ENCODE assay signal across 33 mouse cellular contexts in genomic region chr7:107201817-107202216, GRCm38 (mm10). TPM values are rescaled to one million over a fixed set of nuclear protein-coding genes. Genes with fewer than 3 reads are reported as not detected.
A peak's percentile ranks its signal among the peaks of the same experiment; 100 is the strongest.
DNase-seq lines count a peak whose midpoint lies in the region; ATAC-seq and TF ChIP-seq lines count a peak whose summit lies in the region.
"Had no signal": no experiment of that assay in that cellular context is flagged by ENCODE, and none has a peak within 500 bp of the region (broad histone marks: within the 10 kb centered on the region; RNA-seq: fewer than 3 reads in every experiment).

No protein-coding gene starts in this region.

- DNase-seq in adrenal gland, postnatal 14 days = peak; percentile 20
- DNase-seq in adrenal gland, adult 18-20 months (ENCODE audit: low spot score in 2 of 2) = no peak
- DNase-seq in lung, embryonic 14.5 days = peak; percentile 51
- DNase-seq in lung, adult 2 months = no peak
- DNase-seq in embryo, embryonic 11 days = peak; percentile 13
- peak; percentile 56 for DNase-seq in limb, embryonic 11.5 days (ENCODE audit: low spot score)
- DNase-seq in left cerebral cortex, postnatal 25 days (ENCODE audit: low spot score in 2 of 2) = no peak
- DNase-seq in thymus, adult 18-20 months = no peak
- DNase-seq: adrenal gland, adult 8-10 months; cerebellum, adult 11 months; cerebellum, postnatal 14 days; gastrocnemius, postnatal 10 days; heart, adult 11 months; liver; lung, postnatal 36 days; right cerebral cortex, postnatal 14 days; spleen, adult 18-20 months had no signal

- no peaks in the 10 kb centered on the region for H3K36me3 ChIP-seq in lung, embryonic 14.5 days (ENCODE audit: insufficient read depth)
- no peaks in the 10 kb centered on the region for H3K36me3 ChIP-seq in limb, embryonic 11.5 days (ENCODE audit: control insufficient read depth, insufficient read depth, low read length)
- H3K36me3 ChIP-seq: embryonic facial prominence, embryonic 12.5 days; heart, embryonic 13.5 days had no signal

- no peak for TF ChIP-seq CTCF in lung, embryonic 14.5 days (IDR thresholded peaks at IDR 0.05; ENCODE audit: low read depth)
- TF ChIP-seq CTCF in lung, adult 2 months (IDR thresholded peaks at IDR 0.05; ENCODE audit: insufficient read depth, low read length) = no peak

- H3K4me1 ChIP-seq in lung, embryonic 14.5 days (ENCODE audit: insufficient read depth) = no peaks in the 10 kb centered on the region
- H3K4me1 ChIP-seq in lung, adult 2 months (ENCODE audit: control insufficient read depth, insufficient read depth, low read length) = no peaks in the 10 kb centered on the region
- H3K4me1 ChIP-seq in limb, embryonic 11.5 days (ENCODE audit: control insufficient read depth, insufficient read depth, low read length) = no peaks in the 10 kb centered on the region
- H3K4me1 ChIP-seq: embryonic facial prominence, embryonic 12.5 days; heart, embryonic 13.5 days had no signal

- H3K9ac ChIP-seq in lung, embryonic 14.5 days = no peak overlapping the region
- no peak overlapping the region for H3K9ac ChIP-seq in limb, embryonic 11.5 days (ENCODE audit: low read length)
- H3K9ac ChIP-seq: embryonic facial prominence, embryonic 12.5 days; heart, embryonic 13.5 days; hindbrain, embryonic 14.5 days had no signal

- H3K4me3 ChIP-seq in lung, embryonic 14.5 days (ENCODE audit: low read depth, low read length) = no peak overlapping the region
- H3K4me3 ChIP-seq in lung, adult 2 months (replicated peaks; ENCODE audit: extremely low read depth, low read depth, low read length) = no peak overlapping the region
- no peak overlapping the region for H3K4me3 ChIP-seq in limb, embryonic 11.5 days (ENCODE audit: low read depth, low read length)
- H3K4me3 ChIP-seq: embryonic facial prominence, embryonic 12.5 days; heart, embryonic 13.5 days had no signal

- no peak for ATAC-seq in lung, embryonic 14.5 days (ENCODE audit: insufficient read depth)
- ATAC-seq in limb, embryonic 11.5 days (ENCODE audit: insufficient number of reproducible peaks, low FRiP score, low TSS enrichment, low read depth) = no peak
- ATAC-seq: CD4-positive, CD25-positive, alpha-beta regulatory T cell, adult 4 months; forebrain, embryonic 16.5 days; intestine, postnatal 0 days had no signal

- 27% methylated on average over 3 of the region's 3 CpGs for WGBS in lung, embryonic 14.5 days
- 27% methylated on average over 3 of the region's 3 CpGs for WGBS in lung, adult 2 months
- 43% methylated on average over 3 of the region's 3 CpGs for WGBS in limb, embryonic 11.5 days

- no peak for TF ChIP-seq POLR2A in lung, adult 2 months (IDR thresholded peaks at IDR 0.05; ENCODE audit: borderline replicate concordance, extremely low read depth, low read depth, low read length)

- H3K27me3 ChIP-seq in lung, embryonic 14.5 days (ENCODE audit: insufficient read depth, low read length) = no peaks in the 10 kb centered on the region
- no peaks in the 10 kb centered on the region for H3K27me3 ChIP-seq in limb, embryonic 11.5 days (ENCODE audit: control insufficient read depth, insufficient read depth, low read length)
- H3K27me3 ChIP-seq: embryonic facial prominence, embryonic 12.5 days had no signal

- H3K9me3 ChIP-seq in lung, embryonic 14.5 days (ENCODE audit: low read depth, low read length) = no peaks in the 10 kb centered on the region
- H3K9me3 ChIP-seq in limb, embryonic 11.5 days (ENCODE audit: control insufficient read depth, low read length) = no peaks in the 10 kb centered on the region
- H3K9me3 ChIP-seq: embryonic facial prominence, embryonic 12.5 days; heart, embryonic 13.5 days had no signal

- H3K27ac ChIP-seq in lung, embryonic 14.5 days (ENCODE audit: low read depth) = no peak overlapping the region
- no peak overlapping the region for H3K27ac ChIP-seq in limb, embryonic 11.5 days (replicated peaks; ENCODE audit: low read depth, low read length)
- H3K27ac ChIP-seq: embryonic facial prominence, embryonic 12.5 days; heart, embryonic 13.5 days; hindbrain, embryonic 14.5 days had no signal

- intact Hi-C loops in left cerebral cortex, postnatal 25 days (cut with DNase I) = no loop called here

- H3K4me2 ChIP-seq in lung, embryonic 14.5 days = no peak overlapping the region
- H3K4me2 ChIP-seq in limb, embryonic 11.5 days (ENCODE audit: low read depth, severe bottlenecking) = no peak overlapping the region
- H3K4me2 ChIP-seq: embryonic facial prominence, embryonic 12.5 days; heart, embryonic 13.5 days; hindbrain, embryonic 14.5 days had no signal

RNA-seq across cellular contexts. Expression of gene Rbmxl2, which starts 7.4 kb away (rescaled TPM):
- not detected in 2 replicates for total RNA-seq in adrenal gland, postnatal 14 days (2021)
- not detected for total RNA-seq in adrenal gland, adult 18-20 months (2021)
- polyA plus RNA-seq in lung, embryonic 14.5 days (2014; fragmentation: Nextera tagmentation; extraction: Ambion mirVana) = not detected in 2 replicates
- polyA plus RNA-seq in lung, adult 2 months (2012; rRNA removed) = not detected in 2 replicates
- not detected in 2 replicates for polyA plus RNA-seq in limb, embryonic 11.5 days (2014; fragmentation: Nextera tagmentation; extraction: Ambion mirVana)
- not detected for total RNA-seq in left cerebral cortex, postnatal 25 days (2021)
- total RNA-seq: adrenal gland, adult 8-10 months; gastrocnemius, postnatal 10 days; heart, postnatal 25 days; layer of hippocampus, postnatal 25 days; left cerebral cortex, postnatal 10 days; megakaryocyte-erythroid progenitor cell, adult 5-6 weeks; MEL; midbrain, postnatal 0 days; neutrophil, adult 5-6 weeks had no signal
- polyA plus RNA-seq: CD4-positive, CD25-positive, alpha-beta regulatory T cell, adult 4 months; embryonic facial prominence, embryonic 12.5 days; forebrain, embryonic 16.5 days; heart, embryonic 13.5 days; hindbrain, embryonic 14.5 days; intestine, postnatal 0 days; large intestine, adult 2 months; liver, embryonic 16.5 days; midbrain, postnatal 0 days; thymus, postnatal 0 days had no signal

RNA-seq across cellular contexts. Expression of gene Nlrp14, which starts 35.0 kb away (rescaled TPM):
- total RNA-seq in adrenal gland, postnatal 14 days (2021) = not detected in 2 replicates
- not detected for total RNA-seq in adrenal gland, adult 18-20 months (2021)
- polyA plus RNA-seq in lung, embryonic 14.5 days (2014; fragmentation: Nextera tagmentation; extraction: Ambion mirVana) = not detected in 2 replicates
- not detected in 2 replicates for polyA plus RNA-seq in lung, adult 2 months (2012; rRNA removed)
- polyA plus RNA-seq in limb, embryonic 11.5 days (2014; fragmentation: Nextera tagmentation; extraction: Ambion mirVana) = not detected in 2 replicates
- total RNA-seq in left cerebral cortex, postnatal 25 days (2021) = not detected
- total RNA-seq: adrenal gland, adult 8-10 months; gastrocnemius, postnatal 10 days; heart, postnatal 25 days; layer of hippocampus, postnatal 25 days; left cerebral cortex, postnatal 10 days; megakaryocyte-erythroid progenitor cell, adult 5-6 weeks; MEL; midbrain, postnatal 0 days; neutrophil, adult 5-6 weeks had no signal
- polyA plus RNA-seq: CD4-positive, CD25-positive, alpha-beta regulatory T cell, adult 4 months; embryonic facial prominence, embryonic 12.5 days; forebrain, embryonic 16.5 days; heart, embryonic 13.5 days; hindbrain, embryonic 14.5 days; intestine, postnatal 0 days; large intestine, adult 2 months; liver, embryonic 16.5 days; midbrain, postnatal 0 days had no signal

Comparison
In these comparisons a context has a peak if more than half of its experiments do, and no peak if none do; other contexts are left out.
1. DNase-seq: peak in adrenal gland, postnatal 14 days (single experiment), lung, embryonic 14.5 days (single experiment), embryo, embryonic 11 days (single experiment) and limb, embryonic 11.5 days (single experiment); none in adrenal gland, adult 18-20 months (0 of 2), lung, adult 2 months (single experiment), left cerebral cortex, postnatal 25 days (0 of 2) and thymus, adult 18-20 months (0 of 2).